Mouse (Mus musculus) forebrain, postnatal 0 days (tissue): ENCODE measurements around the gene Col6a4. TPM values are rescaled to one million over a fixed set of nuclear protein-coding genes. Genes with fewer than 3 reads are reported as not detected.

Source experiments
- ATAC-seq: fragments of 200-750 bp; cut with Nextera tagmentation; 2 replicates; pipeline ENCODE4 v1.8.0; 2017; ENCODE audit warnings: mild to moderate bottlenecking, moderate library complexity
- DNase-seq: peaks from one replicate; pipeline ENCODE4 v3.0.0-alpha.2; 2015
- H3K27ac ChIP-seq: fragments of 300-500 bp; sonication (generic); 2 replicates; pipeline ENCODE4 v1.5.1; 2014; ENCODE audit warnings: low read depth, mild to moderate bottlenecking, antibody characterized with exemption, low read length, moderate library complexity, mixed read lengths
- H3K27me3 ChIP-seq: fragments of 300-500 bp; sonication (generic); 2 replicates; pipeline ENCODE4 v1.6.1; 2014; ENCODE audit warnings: mild to moderate bottlenecking, low read length, mixed read lengths; ENCODE audit not compliant: insufficient read depth
- H3K36me3 ChIP-seq: fragments of 300-500 bp; sonication (generic); 2 replicates; pipeline ENCODE4 v1.6.1; 2014; ENCODE audit warnings: mild to moderate bottlenecking, moderate library complexity; ENCODE audit not compliant: insufficient read depth
- H3K4me1 ChIP-seq: fragments of 300-500 bp; sonication (generic); 2 replicates; pipeline ENCODE4 v1.6.1; 2014; ENCODE audit warnings: antibody characterized with exemption; ENCODE audit not compliant: insufficient read depth
- H3K4me2 ChIP-seq: fragments of 300-500 bp; sonication (generic); 2 replicates; pipeline ENCODE4 v1.6.1; 2014; ENCODE audit warnings: low read depth, mild to moderate bottlenecking, moderate library complexity
- H3K4me3 ChIP-seq: fragments of 300-500 bp; sonication (generic); 2 replicates; pipeline ENCODE4 v1.5.1; 2014; ENCODE audit warnings: low read depth, low read length, mixed read lengths
- H3K9ac ChIP-seq: fragments of 300-500 bp; sonication (generic); 2 replicates; pipeline ENCODE4 v1.6.1; 2014; ENCODE audit warnings: mild to moderate bottlenecking
- H3K9me3 ChIP-seq: fragments of 300-500 bp; sonication (generic); 2 replicates; pipeline ENCODE4 v1.6.1; 2016; ENCODE audit warnings: low read length
- CTCF ChIP-seq: sonication (generic); IDR thresholded peaks from 2 replicates; pipeline ENCODE4 v1.5.1; 2016; ENCODE audit warnings: antibody characterized with exemption, control low read depth, low read depth
- WGBS: fragments of 180-500 bp; shearing (Covaris S2); extraction: QIAGEN DNeasy Blood & Tissue Kit; methylation state at CpG from one replicate; pipeline ENCODE4 v1.1.7; 2014; 5-methylcytosine and 5-hydroxymethylcytosine counted together
- polyA plus RNA-seq: library from polyadenylated mRNA; unstranded; fragments of >200 nt; fragmentation: Nextera tagmentation; extraction: Ambion mirVana; gene quantifications from 2 replicates; pipeline ENCODE4 v1.2.1, GENCODE M21; 2015
- total RNA-seq: library from RNA; depleted of rRNA; stranded (reverse); fragments of >200 nt; gene quantifications from 2 replicates; pipeline ENCODE4 v1.2.3, GENCODE M21; 2014

The Col6a4 gene
- total and polyA plus RNA-seq, 2 experiments from 2014 or later: 0.81 to 1.1 TPM

DNA sequence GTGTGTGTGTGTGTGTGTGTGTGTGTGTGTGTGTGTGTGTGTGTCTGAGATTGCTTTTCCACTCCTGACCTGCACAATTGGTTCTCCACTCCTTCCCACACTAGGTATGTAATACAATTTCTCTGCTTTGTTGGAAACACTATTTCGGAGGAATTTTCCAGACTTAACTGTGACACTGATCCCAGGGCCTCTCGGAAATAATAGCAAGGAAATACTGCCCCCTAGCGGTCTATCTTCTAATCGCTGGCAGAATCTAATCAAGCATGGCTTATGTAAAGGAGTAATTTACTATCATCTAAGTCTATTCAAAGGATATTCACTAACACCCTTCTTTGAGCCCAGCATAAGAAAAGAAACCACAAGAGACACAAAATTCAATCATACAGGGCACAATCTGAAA, 57.7 kb downstream of the Col6a4 start:
- 0 out of 2 replicates have a peak, but pooled peaks cover 5% of the 10 kb centered on the region for H3K4me1 ChIP-seq
- TF ChIP-seq CTCF: peak; percentile 79
- no peak overlapping the region for H3K9ac ChIP-seq
- WGBS: 3% methylated on average over 4 of the region's 4 CpGs
- no peak overlapping the region for H3K4me3 ChIP-seq
- peak overlapping the region; percentile 57; the same call in 1 of the 2 replicates for H3K27ac ChIP-seq
- H3K36me3 ChIP-seq: no peaks in the 10 kb centered on the region
- no peak overlapping the region for H3K4me2 ChIP-seq
- no peaks in the 10 kb centered on the region for H3K27me3 ChIP-seq
- DNase-seq (peak; percentile 94), ATAC-seq (peak; percentile 73)
- no peaks in the 10 kb centered on the region for H3K9me3 ChIP-seq

DNA sequence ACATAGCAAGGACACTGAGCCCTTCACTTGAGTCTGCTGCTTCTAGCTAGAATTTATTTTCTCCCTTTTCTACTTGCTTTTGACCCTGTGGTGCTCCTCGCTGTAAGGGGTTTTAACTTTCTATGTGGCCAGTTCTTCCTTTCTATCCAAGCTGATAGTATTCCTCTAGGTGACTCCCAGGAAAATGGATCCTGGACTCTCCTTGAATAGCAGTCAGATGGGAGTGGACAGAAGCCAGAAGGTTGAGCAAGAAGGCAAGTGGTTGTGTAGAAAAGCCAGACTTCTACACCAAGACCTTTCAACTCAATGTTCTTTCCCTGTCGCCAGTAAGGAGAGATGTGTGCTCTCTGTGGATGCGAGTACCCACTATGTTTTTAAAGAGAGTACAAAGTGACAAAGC, 80.9 kb downstream of the Col6a4 start:
- no peak overlapping the region for H3K27ac ChIP-seq
- H3K27me3 ChIP-seq: no peaks in the 10 kb centered on the region
- TF ChIP-seq CTCF: no peak
- no peak overlapping the region for H3K4me3 ChIP-seq
- H3K4me2 ChIP-seq: no peak overlapping the region
- no peaks in the 10 kb centered on the region for H3K36me3 ChIP-seq
- no peaks in the 10 kb centered on the region for H3K9me3 ChIP-seq
- ATAC-seq (no peak), DNase-seq (no peak)
- WGBS: 92% methylated on average over 3 of the region's 3 CpGs
- no peaks in the 10 kb centered on the region for H3K4me1 ChIP-seq
- no peak overlapping the region for H3K9ac ChIP-seq

DNA sequence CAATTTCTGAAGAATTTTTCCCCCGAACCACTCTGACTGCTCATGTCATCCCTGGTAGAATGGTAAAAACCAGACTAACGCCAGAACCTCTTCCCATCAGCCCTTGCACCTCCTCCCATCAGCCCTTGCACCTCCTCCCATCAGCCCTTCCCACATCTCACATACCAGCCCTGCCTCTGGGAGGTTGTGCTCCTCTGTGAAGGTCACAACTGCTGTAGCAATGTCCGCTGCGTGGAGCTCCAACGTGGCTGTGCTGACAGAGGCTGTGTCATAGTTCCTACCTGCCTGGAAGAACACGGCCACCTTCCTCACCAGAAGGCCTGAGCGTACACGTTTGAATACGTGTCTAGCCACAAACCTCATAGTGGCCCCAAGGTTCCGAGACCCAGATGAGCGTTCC, 83.4 kb downstream of the Col6a4 start:
- Histone ChIP-seq H3K27me3 (no peaks in the 10 kb centered on the region), H3K9ac (no peak overlapping the region), H3K4me1 (no peaks in the 10 kb centered on the region), H3K36me3 (no peaks in the 10 kb centered on the region), H3K4me2 (no peak overlapping the region), H3K4me3 (no peak overlapping the region), H3K27ac (no peak overlapping the region), H3K9me3 (no peaks in the 10 kb centered on the region)
- no peak for TF ChIP-seq CTCF
- no peak for DNase-seq
- WGBS: 89% methylated on average over 11 of the region's 11 CpGs
- no peak for ATAC-seq

DNA sequence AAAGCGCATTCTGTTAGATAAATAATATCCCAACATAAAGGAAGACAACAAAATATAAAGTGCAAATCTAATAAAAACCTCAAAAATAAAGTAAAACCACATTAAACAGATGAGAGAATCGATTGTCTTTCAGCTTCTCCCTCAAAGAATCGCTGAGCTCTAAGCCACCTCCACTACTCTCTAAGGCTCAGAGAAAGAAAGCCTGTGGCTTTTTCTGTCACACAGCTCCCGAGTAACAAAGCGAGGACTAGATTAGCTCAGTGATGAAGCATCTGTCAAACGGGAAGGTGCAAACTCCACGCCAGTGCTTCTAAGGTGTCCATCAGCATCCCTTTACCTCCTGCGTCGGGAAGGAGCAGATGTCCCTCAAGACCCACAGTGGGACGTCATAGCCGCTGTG, 98.6 kb downstream of the Col6a4 start:
- Histone ChIP-seq H3K27ac (no peak overlapping the region), H3K27me3 (no peaks in the 10 kb centered on the region), H3K4me2 (no peak overlapping the region), H3K9me3 (no peaks in the 10 kb centered on the region), H3K4me3 (no peak overlapping the region), H3K36me3 (no peaks in the 10 kb centered on the region), H3K9ac (no peak overlapping the region), H3K4me1 (no peaks in the 10 kb centered on the region)
- no peak for ATAC-seq
- no peak for TF ChIP-seq CTCF
- DNase-seq: no peak
- whole genome bisulfite sequencing: 57% methylated on average over 11 of the region's 11 CpGs

DNA sequence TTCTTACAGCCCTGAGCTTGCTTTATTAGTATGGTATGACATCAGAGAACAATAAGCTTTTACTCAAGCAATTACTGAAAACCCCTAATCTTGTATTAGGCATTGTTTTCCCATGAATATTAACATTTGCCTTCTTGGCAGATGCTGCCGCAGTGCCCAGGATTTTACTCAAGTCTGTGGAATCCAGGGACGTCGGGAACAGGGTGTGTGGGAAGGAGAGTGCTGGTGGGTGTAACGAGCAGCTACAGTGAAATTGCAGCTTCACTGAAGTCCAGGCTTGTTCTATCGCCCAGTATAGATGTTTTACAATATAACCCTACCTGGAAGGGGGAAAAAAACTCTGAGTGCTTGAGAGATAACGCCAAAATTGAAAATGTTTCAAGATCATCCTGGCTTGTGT, 104.2 kb downstream of the Col6a4 start:
- no peak for DNase-seq
- TF ChIP-seq CTCF: no peak
- H3K9me3 ChIP-seq: no peaks in the 10 kb centered on the region
- no peaks in the 10 kb centered on the region for H3K36me3 ChIP-seq
- H3K4me3 ChIP-seq: no peak overlapping the region
- H3K4me1 ChIP-seq: peaks cover 4% of the 10 kb centered on the region; the same call in 1 of the 2 replicates
- WGBS: 45% methylated on average over 6 of the region's 6 CpGs
- H3K9ac ChIP-seq: no peak overlapping the region
- H3K27me3 ChIP-seq: no peaks in the 10 kb centered on the region
- H3K27ac ChIP-seq: no peak overlapping the region
- ATAC-seq: peak; percentile 34; the same call in 1 of the 2 replicates
- no peak overlapping the region for H3K4me2 ChIP-seq

DNA sequence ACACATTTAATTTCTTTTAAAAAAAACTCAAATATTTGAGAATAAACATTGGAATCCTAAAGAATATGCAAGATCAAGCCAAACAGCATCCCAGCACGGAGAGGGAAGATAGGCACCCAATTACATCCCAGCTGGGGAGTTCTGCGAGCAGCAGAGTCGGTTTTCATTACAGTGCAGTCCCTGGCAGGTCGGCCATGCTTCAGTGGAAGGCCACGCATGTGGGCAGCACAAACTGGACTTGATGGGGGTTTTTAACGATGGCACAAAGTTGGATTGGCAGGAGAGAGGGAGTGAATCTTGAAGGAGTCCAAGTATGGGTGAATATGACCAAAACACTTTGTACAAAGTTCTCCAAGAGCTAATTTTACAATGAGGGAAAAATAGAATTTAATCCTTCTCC, 106.5 kb downstream of the Col6a4 start:
- H3K9ac ChIP-seq: no peak overlapping the region
- H3K27me3 ChIP-seq: no peaks in the 10 kb centered on the region
- H3K9me3 ChIP-seq: no peaks in the 10 kb centered on the region
- ATAC-seq: no peak
- no peak overlapping the region for H3K4me2 ChIP-seq
- no peak overlapping the region for H3K27ac ChIP-seq
- H3K4me3 ChIP-seq: no peak overlapping the region
- no peaks in the 10 kb centered on the region for H3K36me3 ChIP-seq
- DNase-seq: no peak
- peaks cover 4% of the 10 kb centered on the region; the same call in 1 of the 2 replicates for H3K4me1 ChIP-seq
- TF ChIP-seq CTCF: no peak
- WGBS: 65% methylated on average over 6 of the region's 6 CpGs

DNA sequence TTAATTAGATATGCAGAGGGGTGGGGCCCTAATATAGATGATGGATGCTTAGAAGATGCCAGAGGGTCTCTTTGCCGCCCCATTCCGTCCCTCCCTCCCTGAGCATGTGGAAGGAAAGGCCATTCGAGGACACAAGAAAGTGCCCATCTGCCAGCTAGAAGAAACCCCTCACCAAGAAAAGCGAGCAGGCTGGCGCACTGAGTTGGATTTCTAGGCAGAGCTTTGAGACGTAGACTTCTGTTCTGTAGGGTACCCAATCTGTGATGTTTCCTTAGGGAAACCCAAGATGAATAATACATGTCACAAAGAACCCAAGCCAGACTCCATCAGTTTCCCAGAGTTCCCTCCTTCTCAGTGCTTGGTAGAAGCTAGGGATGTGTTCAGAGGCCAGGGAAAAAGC, 107.1 kb downstream of the Col6a4 start:
- Histone ChIP-seq H3K4me2 (no peak overlapping the region), H3K27me3 (no peaks in the 10 kb centered on the region), H3K27ac (no peak overlapping the region), H3K4me1 (peaks cover 4% of the 10 kb centered on the region; the same call in 1 of the 2 replicates), H3K9me3 (no peaks in the 10 kb centered on the region), H3K4me3 (no peak overlapping the region), H3K36me3 (no peaks in the 10 kb centered on the region), H3K9ac (no peak overlapping the region)
- WGBS: 64% methylated on average over 6 of the region's 6 CpGs
- DNase-seq: peak; percentile 85
- TF ChIP-seq CTCF: no peak
- ATAC-seq: peak; percentile 78

DNA sequence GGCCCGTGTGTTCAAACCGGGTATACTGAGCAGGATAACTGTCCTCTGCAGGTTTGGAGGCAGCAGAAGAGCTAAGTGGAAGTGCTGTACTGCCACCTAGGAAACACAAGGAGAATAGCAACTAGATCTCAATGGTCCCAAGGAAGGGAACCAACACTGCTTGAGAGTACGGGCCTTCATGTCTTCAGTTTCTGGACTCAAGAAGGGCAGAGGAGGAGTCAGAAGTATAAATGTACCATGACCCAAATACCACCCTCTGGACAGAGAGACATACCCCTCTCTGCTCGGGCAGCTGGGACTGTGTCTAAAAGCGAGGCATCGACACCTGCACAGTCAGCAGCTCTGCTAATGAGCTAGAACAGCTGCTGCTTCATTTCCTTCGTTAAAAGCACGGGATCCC, 108.5 kb downstream of the Col6a4 start:
- no peak overlapping the region for H3K9ac ChIP-seq
- H3K4me1 ChIP-seq: peaks cover 4% of the 10 kb centered on the region; the same call in 1 of the 2 replicates
- 38% methylated on average over 8 of the region's 8 CpGs for WGBS
- ATAC-seq (peak; percentile 44), DNase-seq (peak; percentile 68)
- peak; percentile 83 for TF ChIP-seq CTCF
- H3K36me3 ChIP-seq: no peaks in the 10 kb centered on the region
- H3K9me3 ChIP-seq: no peaks in the 10 kb centered on the region
- no peak overlapping the region for H3K4me2 ChIP-seq
- no peaks in the 10 kb centered on the region for H3K27me3 ChIP-seq
- no peak overlapping the region for H3K4me3 ChIP-seq
- H3K27ac ChIP-seq: no peak overlapping the region
